Mouse (Mus musculus): ENCODE data around the gene Tfdp2. TPM values are rescaled to one million over a fixed set of nuclear protein-coding genes. Genes with fewer than 3 reads are reported as not detected.
A peak's percentile ranks its signal among the peaks of the same experiment; 100 is the strongest.
"Not testable (repeated sequence)": the region's sequence is repeated elsewhere in the genome, so short reads cannot be mapped to it uniquely, and the experiment has no call there.

Gene Tfdp2
- polyA plus RNA-seq (2014; fragmentation: Nextera tagmentation; extraction: Ambion mirVana), result 32.5 and 36.8 TPM in 2 replicates

GRCm38 (mm10) chr9:96195885-96196622 lies at the start of gene Tfdp2:
Tfdp2 (plus strand) TSS chr9:96196275.
- under 1% methylated on average over 81 of the region's 81 CpGs for WGBS
- Histone ChIP-seq H3K27ac (replicated peaks; ENCODE audit: low read depth, low read length) (peak within 1 kb of the TSS; percentile 78), H3K4me2 (ENCODE audit: low read length) (peak within 1 kb of the TSS; percentile 98), H3K4me1 (ENCODE audit: control insufficient read depth, insufficient read depth, low read length) (0 out of 2 replicates have a peak, but pooled peaks cover 10% of the 10 kb centered on the region), H3K9me3 (ENCODE audit: control insufficient read depth, low read length) (no peaks in the 10 kb centered on the region), H3K9ac (replicated peaks; ENCODE audit: low read length) (peak within 1 kb of the TSS; percentile 69), H3K4me3 (replicated peaks; ENCODE audit: low read depth, low read length) (peak within 1 kb of the TSS; percentile 88), H3K27me3 (ENCODE audit: control insufficient read depth, insufficient read depth, low read length) (no peaks in the 10 kb centered on the region), H3K36me3 (ENCODE audit: control insufficient read depth, insufficient read depth, low read length) (no peaks in the 10 kb centered on the region)
- peak; percentile 97 for DNase-seq
- ATAC-seq (ENCODE audit: low FRiP score, low TSS enrichment), result peak; percentile 99

GRCm38 (mm10) chr9:96152801-96153200 lies 43.3 kb upstream of the Tfdp2 start:
- Histone ChIP-seq H3K9ac (replicated peaks; ENCODE audit: low read length) (no peak overlapping the region), H3K27ac (replicated peaks; ENCODE audit: low read depth, low read length) (no peak overlapping the region), H3K27me3 (ENCODE audit: control insufficient read depth, insufficient read depth, low read length) (no peaks in the 10 kb centered on the region), H3K4me2 (ENCODE audit: low read length) (no peak overlapping the region), H3K36me3 (ENCODE audit: control insufficient read depth, insufficient read depth, low read length) (no peaks in the 10 kb centered on the region), H3K4me3 (replicated peaks; ENCODE audit: low read depth, low read length) (no peak overlapping the region), H3K4me1 (ENCODE audit: control insufficient read depth, insufficient read depth, low read length) (no peaks in the 10 kb centered on the region), H3K9me3 (ENCODE audit: control insufficient read depth, low read length) (no peaks in the 10 kb centered on the region)
- ATAC-seq (ENCODE audit: low FRiP score, low TSS enrichment), result no peak
- DNase-seq, result no peak
- WGBS, result 91% methylated on average over 7 of the region's 7 CpGs

GRCm38 (mm10) chr9:96158431-96158830 lies 37.6 kb upstream of the Tfdp2 start:
- H3K9me3 ChIP-seq (ENCODE audit: control insufficient read depth, low read length), result no peaks in the 10 kb centered on the region
- DNase-seq, result no peak
- ATAC-seq (ENCODE audit: low FRiP score, low TSS enrichment), result no peak
- H3K36me3 ChIP-seq (ENCODE audit: control insufficient read depth, insufficient read depth, low read length), result no peaks in the 10 kb centered on the region
- no peak overlapping the region for H3K9ac ChIP-seq (replicated peaks; ENCODE audit: low read length)
- no peaks in the 10 kb centered on the region for H3K27me3 ChIP-seq (ENCODE audit: control insufficient read depth, insufficient read depth, low read length)
- no peaks in the 10 kb centered on the region for H3K4me1 ChIP-seq (ENCODE audit: control insufficient read depth, insufficient read depth, low read length)
- no peak overlapping the region for H3K4me3 ChIP-seq (replicated peaks; ENCODE audit: low read depth, low read length)
- 68% methylated on average over 4 of the region's 4 CpGs for WGBS
- H3K4me2 ChIP-seq (ENCODE audit: low read length), result no peak overlapping the region
- no peak overlapping the region for H3K27ac ChIP-seq (replicated peaks; ENCODE audit: low read depth, low read length)

- DNase-seq (no peak), ATAC-seq (ENCODE audit: low FRiP score, low TSS enrichment) (no peak)
- no peak overlapping the region for H3K4me3 ChIP-seq (replicated peaks; ENCODE audit: low read depth, low read length)
- H3K9me3 ChIP-seq (ENCODE audit: control insufficient read depth, low read length), result no peaks in the 10 kb centered on the region
- H3K36me3 ChIP-seq (ENCODE audit: control insufficient read depth, insufficient read depth, low read length), result no peaks in the 10 kb centered on the region
- H3K27ac ChIP-seq (replicated peaks; ENCODE audit: low read depth, low read length), result no peak overlapping the region
- H3K4me1 ChIP-seq (ENCODE audit: control insufficient read depth, insufficient read depth, low read length), result no peaks in the 10 kb centered on the region
- no peak overlapping the region for H3K4me2 ChIP-seq (ENCODE audit: low read length)
- H3K9ac ChIP-seq (replicated peaks; ENCODE audit: low read length), result no peak overlapping the region
- 81% methylated on average over 3 of the region's 3 CpGs for WGBS
- H3K27me3 ChIP-seq (ENCODE audit: control insufficient read depth, insufficient read depth, low read length), result no peaks in the 10 kb centered on the region
Measured at GRCm38 (mm10) chr9:96159047-96159446, 37.0 kb upstream of the Tfdp2 start.

GRCm38 (mm10) chr9:96160767-96161166 lies 35.3 kb upstream of the Tfdp2 start:
- DNase-seq (no peak), ATAC-seq (ENCODE audit: low FRiP score, low TSS enrichment) (no peak)
- Histone ChIP-seq H3K9ac (replicated peaks; ENCODE audit: low read length) (no peak overlapping the region), H3K4me1 (ENCODE audit: control insufficient read depth, insufficient read depth, low read length) (no peaks in the 10 kb centered on the region), H3K4me3 (replicated peaks; ENCODE audit: low read depth, low read length) (no peak overlapping the region), H3K27me3 (ENCODE audit: control insufficient read depth, insufficient read depth, low read length) (no peaks in the 10 kb centered on the region), H3K27ac (replicated peaks; ENCODE audit: low read depth, low read length) (no peak overlapping the region), H3K9me3 (ENCODE audit: control insufficient read depth, low read length) (no peaks in the 10 kb centered on the region), H3K36me3 (ENCODE audit: control insufficient read depth, insufficient read depth, low read length) (no peaks in the 10 kb centered on the region), H3K4me2 (ENCODE audit: low read length) (no peak overlapping the region)
- WGBS, result 90% methylated on average over 3 of the region's 3 CpGs

- H3K9me3 ChIP-seq (ENCODE audit: control insufficient read depth, low read length), result no peaks in the 10 kb centered on the region
- H3K27me3 ChIP-seq (ENCODE audit: control insufficient read depth, insufficient read depth, low read length), result no peaks in the 10 kb centered on the region
- H3K4me1 ChIP-seq (ENCODE audit: control insufficient read depth, insufficient read depth, low read length), result no peaks in the 10 kb centered on the region
- WGBS, result 76% methylated on average over 5 of the region's 5 CpGs
- H3K4me3 ChIP-seq (replicated peaks; ENCODE audit: low read depth, low read length), result no peak overlapping the region
- no peak overlapping the region for H3K4me2 ChIP-seq (ENCODE audit: low read length)
- DNase-seq (no peak), ATAC-seq (ENCODE audit: low FRiP score, low TSS enrichment) (no peak)
- H3K36me3 ChIP-seq (ENCODE audit: control insufficient read depth, insufficient read depth, low read length), result no peaks in the 10 kb centered on the region
- H3K27ac ChIP-seq (replicated peaks; ENCODE audit: low read depth, low read length), result no peak overlapping the region
- no peak overlapping the region for H3K9ac ChIP-seq (replicated peaks; ENCODE audit: low read length)
Measured at GRCm38 (mm10) chr9:96162421-96162820, 33.7 kb upstream of the Tfdp2 start.

- H3K4me1 ChIP-seq (ENCODE audit: control insufficient read depth, insufficient read depth, low read length), result no peaks in the 10 kb centered on the region
- ATAC-seq (ENCODE audit: low FRiP score, low TSS enrichment), result no peak
- H3K9me3 ChIP-seq (ENCODE audit: control insufficient read depth, low read length), result no peaks in the 10 kb centered on the region
Measured at GRCm38 (mm10) chr9:96163443-96163842, 32.6 kb upstream of the Tfdp2 start.

GRCm38 (mm10) chr9:96163983-96164382 lies 32.1 kb upstream of the Tfdp2 start:
- not testable (repeated sequence) for H3K27ac ChIP-seq (replicated peaks; ENCODE audit: low read depth, low read length); H3K36me3 ChIP-seq (ENCODE audit: control insufficient read depth, insufficient read depth, low read length); H3K9me3 ChIP-seq (ENCODE audit: control insufficient read depth, low read length); H3K4me3 ChIP-seq (replicated peaks; ENCODE audit: low read depth, low read length); ATAC-seq (ENCODE audit: low FRiP score, low TSS enrichment); H3K27me3 ChIP-seq (ENCODE audit: control insufficient read depth, insufficient read depth, low read length); H3K9ac ChIP-seq (replicated peaks; ENCODE audit: low read length); DNase-seq; H3K4me2 ChIP-seq (ENCODE audit: low read length); H3K4me1 ChIP-seq (ENCODE audit: control insufficient read depth, insufficient read depth, low read length)
- WGBS, result 96% methylated on average over 13 of the region's 15 CpGs

More at GRCm38 (mm10) chr9:96163443-96163842, 32.6 kb upstream of the Tfdp2 start:
- Histone ChIP-seq H3K27ac (replicated peaks; ENCODE audit: low read depth, low read length) (no peak overlapping the region), H3K4me2 (ENCODE audit: low read length) (no peak overlapping the region), H3K27me3 (ENCODE audit: control insufficient read depth, insufficient read depth, low read length) (no peaks in the 10 kb centered on the region), H3K9ac (replicated peaks; ENCODE audit: low read length) (no peak overlapping the region), H3K36me3 (ENCODE audit: control insufficient read depth, insufficient read depth, low read length) (no peaks in the 10 kb centered on the region), H3K4me3 (replicated peaks; ENCODE audit: low read depth, low read length) (no peak overlapping the region)
- WGBS, result 96% methylated on average over 7 of the region's 7 CpGs
- no peak for DNase-seq

- H3K4me2 ChIP-seq (ENCODE audit: low read length), result no peak overlapping the region
- H3K36me3 ChIP-seq (ENCODE audit: control insufficient read depth, insufficient read depth, low read length), result no peaks in the 10 kb centered on the region
- DNase-seq, result peak; percentile 72
- no peak for ATAC-seq (ENCODE audit: low FRiP score, low TSS enrichment)
- no peak overlapping the region for H3K4me3 ChIP-seq (replicated peaks; ENCODE audit: low read depth, low read length)
- H3K27me3 ChIP-seq (ENCODE audit: control insufficient read depth, insufficient read depth, low read length), result no peaks in the 10 kb centered on the region
- no peaks in the 10 kb centered on the region for H3K9me3 ChIP-seq (ENCODE audit: control insufficient read depth, low read length)
- H3K9ac ChIP-seq (replicated peaks; ENCODE audit: low read length), result no peak overlapping the region
- WGBS, result 15% methylated on average over 5 of the region's 5 CpGs
- H3K4me1 ChIP-seq (ENCODE audit: control insufficient read depth, insufficient read depth, low read length), result no peaks in the 10 kb centered on the region
- H3K27ac ChIP-seq (replicated peaks; ENCODE audit: low read depth, low read length), result no peak overlapping the region
Measured at GRCm38 (mm10) chr9:96167168-96167585, 28.9 kb upstream of the Tfdp2 start.
